11 mouse cellular contexts compared by ENCODE assay signal in genomic region chr13:76858078-76858482, GRCm38 (mm10).
DNase-seq lines count a peak whose midpoint lies in the region; ATAC-seq and TF ChIP-seq lines count a peak whose summit lies in the region.
"Had no signal": no experiment of that assay in that cellular context is flagged by ENCODE, and none has a peak within 500 bp of the region (broad histone marks: within the 10 kb centered on the region; RNA-seq: fewer than 3 reads in every experiment).

No protein-coding gene starts in this region.

- H3K4me1 ChIP-seq in G1E (ENCODE audit: insufficient read depth, low read depth, low read length) = no peaks in the 10 kb centered on the region

- no peaks in the 10 kb centered on the region for H3K36me3 ChIP-seq in G1E (replicated peaks)

- peak overlapping the region; percentile 5; the same call in 1 of the 2 replicates for H3K27ac ChIP-seq in layer of hippocampus, adult 2 months

- no peaks in the 10 kb centered on the region for H3K27me3 ChIP-seq in G1E (ENCODE audit: insufficient read depth, low read length)
- H3K27me3 ChIP-seq: megakaryocyte, embryonic 14.5 days had no signal

- peak; percentile 11; the same call in 1 of the 2 replicates for TF ChIP-seq CTCF in layer of hippocampus, adult 2 months (conservative IDR thresholded peaks at IDR 0.05)
- TF ChIP-seq CTCF in G1E (IDR thresholded peaks at IDR 0.05; ENCODE audit: low read depth, low read length) = no peak

- H3K9me3 ChIP-seq in G1E (replicated peaks) = no peaks in the 10 kb centered on the region
- H3K9me3 ChIP-seq: megakaryocyte, embryonic 14.5 days had no signal

- no peak for DNase-seq in layer of hippocampus, adult 2 months (ENCODE audit: low spot score in 2 of 2)
- DNase-seq in layer of hippocampus, postnatal 25 days (ENCODE audit: extremely low spot score in 1 of 2, low spot score in 1 of 2) = no peak
- no peak for DNase-seq in G1E (ENCODE audit: low spot score)
- peak; percentile 22 for DNase-seq in embryo, embryonic 10 days (ENCODE audit: low spot score)
- peak; percentile 43 for DNase-seq in naive thymus-derived CD4-positive, alpha-beta T cell, adult 2 months (ENCODE audit: low read depth)
- no peak for DNase-seq in cerebellum, postnatal 10 days
- no peak for DNase-seq in cerebellum, adult 18-20 months
- DNase-seq: heart, adult 18-20 months; kidney, postnatal 14 days; lung, adult 18-20 months had no signal

- no peak overlapping the region for H3K4me3 ChIP-seq in layer of hippocampus, adult 2 months
- H3K4me3 ChIP-seq in G1E (ENCODE audit: low read depth, low read length) = no peak overlapping the region
- H3K4me3 ChIP-seq: megakaryocyte, embryonic 14.5 days had no signal

- ATAC-seq in G1E (ENCODE audit: extremely low read depth, insufficient number of reproducible peaks, low FRiP score, poor library complexity, severe bottlenecking) = peak; percentile 57; the same call in 1 of the 2 replicates

Comparison
In these comparisons a context has a peak if more than half of its experiments do, and no peak if none do; other contexts are left out.
1. DNase-seq: peak in embryo, embryonic 10 days (single experiment) and naive thymus-derived CD4-positive, alpha-beta T cell, adult 2 months (single experiment); none in layer of hippocampus, adult 2 months (0 of 2), layer of hippocampus, postnatal 25 days (0 of 2), G1E (single experiment), cerebellum, postnatal 10 days (0 of 2) and cerebellum, adult 18-20 months (0 of 2).